Mouse (Mus musculus): ENCODE data around the gene Gm28042. TPM values are rescaled to one million over a fixed set of nuclear protein-coding genes. Genes with fewer than 3 reads are reported as not detected.
A peak's percentile ranks its signal among the peaks of the same experiment; 100 is the strongest.

Gm28042 gene
- total RNA-seq, 2 experiments from 2014 or later, result 0.71 to 1.6 TPM

GRCm38 (mm10) chr2:120007680-120008210 is 19.5 kb upstream of the Gm28042 start:
- intact Hi-C loops (cut with DNase I), result no loop called here

GRCm38 (mm10) chr2:120008672-120009071 is 18.6 kb upstream of the Gm28042 start:
- DNase-seq (ENCODE audit: extremely low spot score in 1 of 2, low spot score in 2 of 2), result no peak
- intact Hi-C loops (cut with DNase I), result no loop called here

More at GRCm38 (mm10) chr2:120007680-120008210, 19.5 kb upstream of the Gm28042 start:
- no peak for DNase-seq (ENCODE audit: extremely low spot score in 1 of 2, low spot score in 2 of 2)

GRCm38 (mm10) chr2:120011462-120012200 is 15.7 kb upstream of the Gm28042 start:
- peak; percentile 44 to 66 for DNase-seq (ENCODE audit: extremely low spot score in 1 of 2, low spot score in 2 of 2)
- intact Hi-C loops (cut with DNase I), result loop anchor here (2.0 kb wide), 1 partner anchor 39 kb away; the partner anchor contains the start of gene Mapkbp1

- peak in 1 of 2 experiments; percentile 21 for DNase-seq (ENCODE audit: extremely low spot score in 1 of 2, low spot score in 2 of 2)
- intact Hi-C loops (cut with DNase I), result no loop called here
These were observed 14.4 kb upstream of the Gm28042 start for GRCm38 (mm10) chr2:120012924-120013323.

GRCm38 (mm10) chr2:120013831-120014486 is 13.3 kb upstream of the Gm28042 start:
- intact Hi-C loops (cut with DNase I), result no loop called here
- no peak for DNase-seq (ENCODE audit: extremely low spot score in 1 of 2, low spot score in 2 of 2)

GRCm38 (mm10) chr2:120015882-120016281 is 11.4 kb upstream of the Gm28042 start:
- no peak for DNase-seq (ENCODE audit: extremely low spot score in 1 of 2, low spot score in 2 of 2)
- intact Hi-C loops (cut with DNase I), result no loop called here

DNA sequence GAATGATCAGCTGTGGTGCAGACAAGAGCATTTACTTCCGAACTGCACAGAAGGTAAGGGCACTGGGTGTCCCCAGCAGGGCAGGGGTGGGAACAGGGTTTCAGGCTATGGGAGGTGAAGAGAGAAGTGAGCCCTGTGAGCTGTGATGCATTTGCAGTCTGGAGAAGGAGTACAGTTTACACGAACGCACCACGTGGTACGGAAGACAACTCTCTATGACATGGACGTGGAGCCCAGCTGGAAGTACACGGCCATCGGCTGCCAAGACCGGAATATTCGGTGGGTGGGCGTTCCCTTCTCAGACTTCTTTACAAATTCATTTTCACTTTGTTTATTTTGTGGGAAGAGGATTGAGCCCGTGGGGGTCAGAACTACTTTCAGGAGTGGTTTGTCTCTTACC is 9.7 kb upstream of the Gm28042 start:
- DNase-seq (ENCODE audit: extremely low spot score in 1 of 2, low spot score in 2 of 2), result no peak
- intact Hi-C loops (cut with DNase I), result no loop called here

DNA sequence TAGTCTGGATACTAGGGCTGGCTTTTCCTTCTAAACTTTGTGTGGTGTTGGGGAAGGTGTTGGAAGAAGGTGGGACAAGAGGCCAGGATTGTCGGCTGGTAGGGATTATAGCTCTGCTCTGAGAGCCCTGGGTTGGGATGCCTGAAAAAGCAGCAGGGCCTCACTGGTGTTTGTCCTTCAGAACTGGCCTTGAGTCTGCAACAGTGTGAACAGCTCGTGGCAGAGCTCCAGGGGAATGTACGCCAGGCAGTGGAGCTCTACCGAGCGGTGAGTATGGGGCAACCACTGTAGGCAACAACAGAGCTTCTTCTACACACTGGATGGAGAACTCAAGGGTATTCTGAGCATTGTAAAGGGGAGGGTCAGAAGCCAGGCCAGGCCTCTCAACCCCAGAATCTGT is 3.0 kb upstream of the Gm28042 start:
- no peak for DNase-seq (ENCODE audit: extremely low spot score in 1 of 2, low spot score in 2 of 2)
- intact Hi-C loops (cut with DNase I), result no loop called here

DNA sequence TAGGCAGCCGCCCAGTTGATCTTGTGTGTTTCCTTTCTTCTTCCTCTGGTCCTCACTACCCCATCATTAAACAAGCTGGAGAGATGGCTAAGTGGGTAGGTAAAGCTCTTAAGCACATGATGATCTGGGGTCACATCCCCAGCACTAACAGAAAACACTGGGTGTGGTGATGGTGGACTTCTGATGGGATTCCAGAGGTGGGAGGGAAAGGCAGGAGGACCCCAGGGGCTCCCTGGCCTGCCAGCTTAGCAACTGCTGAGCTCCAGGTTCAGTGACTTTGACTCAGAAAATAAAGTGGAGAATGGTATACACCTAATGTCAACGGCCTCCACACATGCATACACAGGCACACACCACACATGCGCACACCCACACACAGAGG is 648 bp downstream of the Gm28042 start:
- intact Hi-C loops (cut with DNase I), result no loop called here
- no peak for DNase-seq (ENCODE audit: extremely low spot score in 1 of 2, low spot score in 2 of 2)

DNA sequence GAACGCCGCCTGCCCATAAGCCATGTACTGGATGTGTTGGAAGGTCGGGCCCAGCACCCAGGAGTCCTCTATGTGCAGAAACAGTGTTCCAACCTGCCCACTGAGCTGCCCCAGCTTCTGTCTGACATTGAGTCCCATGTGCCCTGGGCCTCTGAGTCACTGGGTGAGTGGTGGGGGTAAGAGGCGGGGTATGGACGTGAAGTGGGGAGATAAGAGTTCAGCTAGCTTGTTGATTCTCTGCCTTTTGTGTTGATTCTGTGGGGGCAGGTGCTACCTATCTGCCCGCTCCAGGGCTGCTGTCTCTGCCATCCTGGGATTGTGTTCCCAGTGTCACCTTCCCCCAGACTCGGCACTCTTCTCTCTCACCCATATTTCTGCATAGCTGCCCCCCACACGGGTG is 3.1 kb downstream of the Gm28042 start:
- DNase-seq (ENCODE audit: extremely low spot score in 1 of 2, low spot score in 2 of 2), result no peak
- intact Hi-C loops (cut with DNase I), result no loop called here

DNA sequence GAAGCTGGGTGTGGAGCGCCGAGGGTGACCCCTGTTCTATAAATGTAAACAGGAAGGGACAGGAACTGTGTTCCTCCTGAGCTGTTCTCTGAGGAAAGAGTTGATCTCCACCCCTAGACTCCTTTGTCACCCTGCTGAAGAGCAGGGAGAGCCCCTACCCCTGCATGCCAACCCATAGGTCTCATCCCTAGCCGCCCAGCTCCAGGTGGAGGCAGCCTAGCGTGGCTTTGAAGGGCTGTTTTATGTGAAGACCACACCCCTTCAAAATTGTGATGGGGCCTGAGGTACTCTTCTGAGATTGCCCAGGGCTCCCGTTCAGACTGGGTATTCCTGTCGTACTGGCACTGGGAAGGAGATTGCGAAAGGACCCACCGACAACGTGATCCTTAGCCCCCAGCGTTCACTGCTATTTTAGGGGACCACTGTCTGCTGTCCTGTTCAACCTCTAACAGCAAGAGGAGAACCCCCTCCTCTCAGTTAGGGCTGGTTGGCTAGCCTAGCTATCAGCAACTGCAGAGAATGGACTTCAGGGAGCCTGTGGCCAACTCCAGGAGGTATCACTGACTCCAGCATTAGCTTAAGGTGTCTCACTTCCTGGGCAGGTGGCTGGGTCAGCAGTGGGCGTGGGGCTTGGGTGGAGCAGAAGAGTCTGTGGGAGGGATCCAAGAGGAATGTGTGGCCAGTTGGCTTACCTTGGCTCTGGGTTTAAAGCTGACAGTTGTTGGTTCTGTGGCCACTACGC is 5.6 kb downstream of the Gm28042 start, which contains the start of gene Pla2g4b:
Pla2g4b (plus strand) TSS at position 692 of the 742 bp plus-strand sequence.
- intact Hi-C loops (cut with DNase I), result no loop called here
- no peak for DNase-seq (ENCODE audit: extremely low spot score in 1 of 2, low spot score in 2 of 2)

DNA sequence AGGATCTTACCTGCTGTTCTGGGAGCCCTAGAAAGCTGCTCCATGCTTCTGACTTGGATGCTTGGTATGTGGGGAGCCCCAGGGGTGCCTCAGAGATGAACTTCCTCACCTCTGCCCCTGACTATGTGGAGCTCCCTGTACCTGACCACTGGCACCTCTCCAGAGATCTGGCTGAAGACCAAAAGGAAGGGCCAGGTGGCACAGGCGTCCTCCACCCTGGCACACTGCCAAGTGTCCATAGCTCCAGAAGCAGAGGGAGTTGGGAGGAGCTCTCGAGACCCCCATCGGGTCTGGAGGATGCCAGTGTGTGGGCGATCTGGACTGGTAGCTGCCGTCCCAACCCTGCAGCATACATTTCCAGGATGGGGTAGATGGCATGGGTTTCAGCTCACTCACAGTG is 6.4 kb downstream of the Gm28042 start:
- intact Hi-C loops (cut with DNase I), result no loop called here

DNA sequence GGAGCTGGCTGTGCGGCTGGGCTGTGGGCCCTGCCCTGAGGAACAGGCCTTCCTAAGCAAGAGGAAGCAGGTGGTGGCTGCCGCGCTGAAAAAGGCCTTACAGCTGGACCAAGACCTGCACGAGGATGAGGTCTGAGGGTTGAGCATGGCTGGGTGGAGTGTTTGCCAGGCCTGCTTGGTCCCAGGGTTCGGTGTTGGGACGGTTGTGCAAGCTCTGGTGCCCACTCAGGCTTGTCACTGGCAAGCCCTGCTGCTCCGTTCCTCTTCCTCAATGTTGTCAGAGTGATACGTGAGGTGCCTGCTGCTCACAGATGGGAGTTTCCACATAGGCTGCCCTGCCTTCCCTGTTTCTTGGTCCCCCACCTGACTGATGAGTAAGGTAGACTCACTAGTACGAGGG is 10.5 kb downstream of the Gm28042 start:
- DNase-seq (ENCODE audit: extremely low spot score in 1 of 2, low spot score in 2 of 2), result no peak
- intact Hi-C loops (cut with DNase I), result no loop called here

More for the DNA sequence above, 6.4 kb downstream of the Gm28042 start:
- no peak for DNase-seq (ENCODE audit: extremely low spot score in 1 of 2, low spot score in 2 of 2)

GRCm38 (mm10) chr2:120040991-120041390 is 13.7 kb downstream of the Gm28042 start:
- intact Hi-C loops (cut with DNase I), result no loop called here
- DNase-seq (ENCODE audit: extremely low spot score in 1 of 2, low spot score in 2 of 2), result no peak

DNA sequence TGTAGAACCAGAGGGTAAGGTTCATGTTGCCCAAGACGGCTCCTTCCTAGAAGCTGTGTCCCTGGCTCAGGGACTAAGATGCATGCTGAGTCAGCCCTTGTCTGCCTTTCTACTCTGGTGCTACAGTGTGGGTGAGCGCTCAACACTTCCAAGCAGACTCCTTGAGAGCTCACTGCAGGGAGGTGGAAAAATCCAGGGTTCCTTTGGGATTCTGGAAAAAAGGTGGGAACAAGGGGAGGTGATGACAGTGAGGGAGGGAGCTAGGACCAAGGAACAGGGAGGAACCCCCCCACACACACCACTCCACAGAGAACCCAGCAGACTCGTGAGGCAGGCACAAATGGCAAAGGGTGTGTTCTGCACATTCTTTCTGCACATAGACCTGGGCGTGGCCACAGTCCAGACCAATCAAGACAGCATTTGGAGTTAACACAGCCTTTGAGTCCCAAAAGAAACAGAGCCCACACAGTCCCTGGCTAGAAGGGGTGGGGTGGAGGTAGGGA is 16.9 kb downstream of the Gm28042 start:
- intact Hi-C loops (cut with DNase I), result no loop called here
- no peak for DNase-seq (ENCODE audit: extremely low spot score in 1 of 2, low spot score in 2 of 2)

- no peak for DNase-seq (ENCODE audit: extremely low spot score in 1 of 2, low spot score in 2 of 2)
- intact Hi-C loops (cut with DNase I), result no loop called here
These were observed 17.4 kb downstream of the Gm28042 start for GRCm38 (mm10) chr2:120044676-120045075.

- no peak for DNase-seq (ENCODE audit: extremely low spot score in 1 of 2, low spot score in 2 of 2)
- intact Hi-C loops (cut with DNase I), result no loop called here
These were observed 19.4 kb downstream of the Gm28042 start for GRCm38 (mm10) chr2:120046486-120047310.

GRCm38 (mm10) chr2:120048173-120048572 is 20.9 kb downstream of the Gm28042 start:
- DNase-seq (ENCODE audit: extremely low spot score in 1 of 2, low spot score in 2 of 2), result no peak
- intact Hi-C loops (cut with DNase I), result no loop called here
